Mouse (Mus musculus) heart, postnatal 25 days (tissue): ENCODE results near the gene Ntng2. TPM values are rescaled to one million over a fixed set of nuclear protein-coding genes. Genes with fewer than 3 reads are reported as not detected.

Experiments
- DNase-seq: peaks from one replicate; pipeline ENCODE4 v3.0.0; 2022; ENCODE audit warnings: low spot score
- intact Hi-C: fragments of 180-260 bp; cut with DNase I; formaldehyde crosslinking; loops from one replicate; pipeline ENCODE4 v1.15.1; 2025
- total RNA-seq, 2 experiments: library from RNA; stranded (reverse); gene quantifications; 2 replicates each; pipeline ENCODE4 v1.2.3; 2021

The Ntng2 gene
- total RNA-seq, 2 experiments from 2014 or later: 4.6 to 5.8 TPM

- intact Hi-C loops: no loop called here
- peak; percentile 35 for DNase-seq
Observed at GRCm38 (mm10) chr2:29194547-29195463, 58.0 kb downstream of the Ntng2 start.

GRCm38 (mm10) chr2:29193819-29194546 is 58.8 kb downstream of the Ntng2 start:
- DNase-seq: no peak
- intact Hi-C loops: no loop called here

- no peak for DNase-seq
- intact Hi-C loops: no loop called here
Observed at GRCm38 (mm10) chr2:29192629-29193278, 60.1 kb downstream of the Ntng2 start.

GRCm38 (mm10) chr2:29191216-29192215 is 61.3 kb downstream of the Ntng2 start:
- intact Hi-C loops: no loop called here
- no peak for DNase-seq

GRCm38 (mm10) chr2:29190392-29190791 is 62.4 kb downstream of the Ntng2 start:
- intact Hi-C loops: no loop called here
- DNase-seq: no peak

GRCm38 (mm10) chr2:29186209-29186608 is 66.6 kb downstream of the Ntng2 start:
- intact Hi-C loops: no loop called here
- DNase-seq: no peak

GRCm38 (mm10) chr2:29183266-29183924 is 69.4 kb downstream of the Ntng2 start:
- intact Hi-C loops: no loop called here
- DNase-seq: no peak

- intact Hi-C loops: no loop called here
Observed at GRCm38 (mm10) chr2:29181111-29181510, 71.7 kb downstream of the Ntng2 start.

GRCm38 (mm10) chr2:29179810-29180209 is 73.0 kb downstream of the Ntng2 start:
- intact Hi-C loops: no loop called here
- no peak for DNase-seq

More at GRCm38 (mm10) chr2:29181111-29181510, 71.7 kb downstream of the Ntng2 start:
- no peak for DNase-seq

GRCm38 (mm10) chr2:29174887-29175286 is 77.9 kb downstream of the Ntng2 start:
- DNase-seq: no peak
- intact Hi-C loops: no loop called here

- intact Hi-C loops: no loop called here
- DNase-seq: no peak
Observed at GRCm38 (mm10) chr2:29168067-29168466, 84.7 kb downstream of the Ntng2 start.

GRCm38 (mm10) chr2:29151941-29152340 is 100.9 kb downstream of the Ntng2 start:
- no peak for DNase-seq
- intact Hi-C loops: no loop called here

Other genes starting within 250 kb of the Ntng2 start
- not detected for gene Cfap77, start 197.9 kb downstream of the Ntng2 start, total RNA-seq
- 1 to 10 TPM; 6.1 to 7.2 TPM for gene Ttf1, start 192.7 kb downstream of the Ntng2 start, total RNA-seq
- 10 to 100 TPM; 29.8 to 35.0 TPM for gene Setx, start 128.8 kb downstream of the Ntng2 start, total RNA-seq
- gene Med27, start 93.8 kb upstream of the Ntng2 start, total RNA-seq: 10 to 100 TPM; 15.3 to 16.3 TPM